Mouse (Mus musculus) testis, adult 2 months (tissue): ENCODE measurements around the gene Atp8b2. TPM values are rescaled to one million over a fixed set of nuclear protein-coding genes. Genes with fewer than 3 reads are reported as not detected.

Source experiments
- H3K27ac ChIP-seq: fragments of 200-500 bp; 2 replicates; pipeline ENCODE4 v1.5.1; 2012; ENCODE audit warnings: low read depth, low read length; ENCODE audit not compliant: control insufficient read depth, insufficient read depth
- H3K27me3 ChIP-seq: fragments of 200-500 bp; 2 replicates; pipeline ENCODE4 v1.6.1; 2012; ENCODE audit warnings: mild to moderate bottlenecking, low read length, moderate library complexity; ENCODE audit not compliant: control insufficient read depth, insufficient read depth
- H3K36me3 ChIP-seq: fragments of 200-500 bp; 2 replicates; pipeline ENCODE4 v1.6.1; 2012; ENCODE audit warnings: mild to moderate bottlenecking, low read length; ENCODE audit not compliant: control insufficient read depth, insufficient read depth
- H3K4me1 ChIP-seq: fragments of 200-500 bp; 2 replicates; pipeline ENCODE4 v1.6.1; 2012; ENCODE audit warnings: low read length; ENCODE audit not compliant: control insufficient read depth, insufficient read depth
- H3K4me3 ChIP-seq: fragments of 200-500 bp; 2 replicates; pipeline ENCODE4 v1.5.1; 2012; ENCODE audit warnings: low read depth, mild to moderate bottlenecking, low read length, moderate library complexity, mixed read lengths; ENCODE audit not compliant: control insufficient read depth
- CTCF ChIP-seq: fragments of 200-500 bp; IDR thresholded peaks from 2 replicates; pipeline ENCODE4 v1.5.1; 2012; ENCODE audit warnings: low read depth, mild to moderate bottlenecking, inconsistent platforms, low read length, moderate library complexity; ENCODE audit not compliant: control insufficient read depth, insufficient read depth, insufficient replicate concordance
- POLR2A ChIP-seq: fragments of 200-500 bp; IDR thresholded peaks from 2 replicates; pipeline ENCODE4 v1.6.1; 2012; ENCODE audit warnings: low read depth, mild to moderate bottlenecking, inconsistent platforms, low read length, moderate library complexity; ENCODE audit not compliant: control insufficient read depth
- polyA plus RNA-seq: library from polyadenylated mRNA; depleted of rRNA; stranded (reverse); fragments of >200 nt; gene quantifications from 2 replicates; pipeline ENCODE4 v1.2.3, GENCODE M21; 2012; rRNA removed

Gene Atp8b2
- polyA plus RNA-seq, 1 experiment: 39.9 TPM

DNA sequence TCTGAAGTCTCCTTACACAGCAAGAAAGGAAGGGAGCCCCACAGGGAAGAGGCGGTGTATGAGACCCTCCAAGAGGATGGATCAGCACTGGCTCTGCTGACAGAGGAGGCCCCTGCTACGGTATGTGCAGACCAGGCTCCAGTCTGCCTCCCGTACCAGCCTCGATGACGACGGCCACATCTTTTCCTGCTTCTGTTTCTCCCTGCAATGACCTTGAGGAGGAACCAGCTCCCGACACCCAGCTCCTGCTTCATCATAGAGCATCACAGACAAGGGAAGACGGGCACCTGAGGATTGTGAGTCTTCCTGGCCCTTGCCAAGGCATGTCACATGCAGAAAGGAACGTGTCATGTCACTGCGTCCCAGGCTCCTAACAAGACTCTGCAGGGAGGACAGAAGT, 65.3 kb downstream of the Atp8b2 start:
- no peak overlapping the region for H3K27ac ChIP-seq
- no peaks in the 10 kb centered on the region for H3K27me3 ChIP-seq
- H3K4me3 ChIP-seq: no peak overlapping the region
- peaks cover 2% of the 10 kb centered on the region for H3K4me1 ChIP-seq
- H3K36me3 ChIP-seq: no peaks in the 10 kb centered on the region
- TF ChIP-seq POLR2A (no peak), CTCF (no peak)

- H3K27ac ChIP-seq: no peak overlapping the region
Observed at GRCm38 (mm10) chr3:89897204-89897796, 66.0 kb downstream of the Atp8b2 start.

DNA sequence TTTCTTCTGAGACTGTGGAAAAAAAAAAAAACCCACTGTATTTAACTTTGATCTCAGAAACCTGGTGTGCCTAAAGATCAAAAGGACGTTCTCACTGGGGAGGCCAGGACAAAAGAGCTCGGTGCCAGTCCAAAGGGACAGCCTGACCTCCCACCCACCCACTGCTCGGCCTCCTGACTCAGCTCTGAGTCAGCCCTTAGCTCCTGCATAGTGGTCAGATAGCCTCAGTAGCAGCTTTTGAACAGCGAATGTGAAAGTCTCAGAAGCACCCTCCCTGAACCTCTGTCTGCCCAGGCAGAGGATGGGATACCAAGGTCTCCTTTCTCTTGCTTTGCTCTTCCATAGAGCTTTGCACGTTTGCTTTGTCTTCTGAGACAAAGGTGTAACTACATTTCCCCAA, 66.7 kb downstream of the Atp8b2 start:
- H3K36me3 ChIP-seq: no peaks in the 10 kb centered on the region
- H3K27ac ChIP-seq: no peak overlapping the region
- no peak overlapping the region for H3K4me3 ChIP-seq
- H3K27me3 ChIP-seq: no peaks in the 10 kb centered on the region
- H3K4me1 ChIP-seq: peaks cover 2% of the 10 kb centered on the region
- TF ChIP-seq CTCF (no peak), POLR2A (no peak)

More at GRCm38 (mm10) chr3:89897204-89897796, 66.0 kb downstream of the Atp8b2 start:
- Histone ChIP-seq H3K36me3 (no peaks in the 10 kb centered on the region), H3K27me3 (no peaks in the 10 kb centered on the region), H3K4me3 (no peak overlapping the region), H3K4me1 (peaks cover 2% of the 10 kb centered on the region)
- TF ChIP-seq POLR2A (no peak), CTCF (no peak)

DNA sequence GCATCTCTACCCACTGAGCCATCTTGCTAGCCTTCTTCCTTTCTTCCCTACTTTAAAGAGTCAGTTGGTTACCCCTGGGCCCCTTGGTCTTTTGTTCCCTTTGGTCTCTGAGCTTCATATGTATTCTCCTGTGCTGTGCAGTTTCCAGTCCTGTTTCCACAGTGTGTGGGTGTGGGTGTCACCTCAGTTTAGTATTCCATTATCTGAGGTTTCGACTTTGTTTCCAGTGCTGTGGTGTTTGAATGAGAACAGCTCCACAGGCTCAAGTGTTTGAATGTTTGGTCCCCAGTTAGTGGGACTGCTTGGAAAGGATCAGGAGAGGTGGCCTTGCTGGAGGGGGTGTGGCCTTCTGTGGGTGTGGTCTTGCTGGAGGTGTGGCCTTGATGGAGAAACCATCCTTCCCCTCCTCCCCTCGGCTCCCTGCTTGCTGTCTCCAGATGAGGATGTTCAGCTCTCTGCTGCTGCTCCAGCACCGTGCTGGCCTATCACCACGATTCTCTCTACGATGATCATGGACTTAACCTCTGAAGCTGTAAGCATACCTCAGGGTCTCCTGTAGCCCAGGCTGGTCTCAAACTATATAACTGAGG, 70.7 kb downstream of the Atp8b2 start:
- Histone ChIP-seq H3K4me3 (no peak overlapping the region), H3K27me3 (no peaks in the 10 kb centered on the region), H3K4me1 (no peaks in the 10 kb centered on the region; the same call in none of the 2 replicates), H3K36me3 (no peaks in the 10 kb centered on the region), H3K27ac (no peak overlapping the region)
- TF ChIP-seq POLR2A (no peak), CTCF (no peak)

DNA sequence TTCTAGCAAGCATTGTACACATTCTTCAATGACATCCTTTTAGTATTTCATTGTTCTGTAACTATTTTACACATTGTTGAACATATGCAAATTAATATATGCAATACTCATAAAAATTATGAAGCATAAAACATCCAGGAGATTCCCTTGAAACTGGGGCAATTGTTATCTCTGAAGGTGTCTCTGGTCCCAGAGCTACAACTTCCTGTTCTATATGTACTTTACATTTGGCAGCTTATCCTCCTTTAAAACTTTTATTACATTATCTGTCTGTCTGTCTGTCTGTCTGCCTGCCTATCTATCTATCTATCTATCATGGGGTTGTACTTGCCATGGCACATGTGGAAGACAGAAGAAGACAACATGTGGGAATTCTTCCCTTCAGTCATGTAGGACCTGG, 71.6 kb downstream of the Atp8b2 start:
- no peak overlapping the region for H3K27ac ChIP-seq
- H3K27me3 ChIP-seq: no peaks in the 10 kb centered on the region
- H3K4me3 ChIP-seq: no peak overlapping the region
- no peaks in the 10 kb centered on the region for H3K36me3 ChIP-seq
- no peaks in the 10 kb centered on the region; the same call in none of the 2 replicates for H3K4me1 ChIP-seq
- TF ChIP-seq POLR2A: no peak
- no peak for TF ChIP-seq CTCF

GRCm38 (mm10) chr3:89889841-89890430, 73.4 kb downstream of the Atp8b2 start:
- no peak overlapping the region for H3K4me3 ChIP-seq
- no peaks in the 10 kb centered on the region; the same call in none of the 2 replicates for H3K4me1 ChIP-seq
- H3K27me3 ChIP-seq: no peaks in the 10 kb centered on the region
- TF ChIP-seq CTCF (no peak), POLR2A (no peak)
- no peaks in the 10 kb centered on the region for H3K36me3 ChIP-seq
- no peak overlapping the region; the same call in 1 of the 2 replicates for H3K27ac ChIP-seq

Other genes with a start within 250 kb of the Atp8b2 start
- gene Adar, start 248.5 kb downstream of the Atp8b2 start, polyA plus RNA-seq: 6.2 TPM in 2 replicates
- gene Chrnb2, start 198.9 kb downstream of the Atp8b2 start, polyA plus RNA-seq: 4.2 and 4.5 TPM in 2 replicates
- 19.7 and 20.5 TPM in 2 replicates for gene Ube2q1, start 189.9 kb downstream of the Atp8b2 start, polyA plus RNA-seq
- 0.12 and 0.24 TPM in 2 replicates for gene She, start 132.1 kb downstream of the Atp8b2 start, polyA plus RNA-seq
- 0.93 and 1.1 TPM in 2 replicates for gene Il6ra, start 50.3 kb downstream of the Atp8b2 start, polyA plus RNA-seq
- gene Hax1, start 35.3 kb upstream of the Atp8b2 start, polyA plus RNA-seq: 108 and 116 TPM in 2 replicates
- gene 4933434E20Rik, start 88.1 kb upstream of the Atp8b2 start, polyA plus RNA-seq: 122 and 133 TPM in 2 replicates
- gene Ubap2l, start 89.1 kb upstream of the Atp8b2 start, polyA plus RNA-seq: 200 and 234 TPM in 2 replicates
- 59.5 and 61.4 TPM in 2 replicates for gene Tpm3, start 109.1 kb upstream of the Atp8b2 start, polyA plus RNA-seq
- 49.0 and 55.5 TPM in 2 replicates for gene Nup210l, start 140.6 kb upstream of the Atp8b2 start, polyA plus RNA-seq